Mouse (Mus musculus): ENCODE data around the gene Wdr91.

GRCm38 (mm10) chr6:34942446-34942845, 31.8 kb upstream of the Wdr91 start:
- TF ChIP-seq CTCF (conservative IDR thresholded peaks at IDR 0.05; ENCODE audit: low read length) (no peak), NANOG (IDR thresholded peaks at IDR 0.05; ENCODE audit: borderline replicate concordance, low read length) (no peak)

All from E14TG2a.4 (cell line).